Mouse (Mus musculus) urinary bladder, postnatal 14 days (tissue): ENCODE results near the gene Fbxo3.
"Not testable (repeated sequence)": the region's sequence is repeated elsewhere in the genome, so short reads cannot be mapped to it uniquely, and the experiment has no call there.

ENCODE experiments used
- DNase-seq: peaks from one replicate; pipeline ENCODE4 v3.0.0; 2021; ENCODE audit warnings: low spot score

Fbxo3 gene

GRCm38 (mm10) chr2:104027458-104028138 lies at the start of gene Fbxo3:
Fbxo3 (plus strand) TSS chr2:104027721.
- peak; percentile 87 for DNase-seq

GRCm38 (mm10) chr2:103982250-103982649 lies 45.3 kb upstream of the Fbxo3 start:
- DNase-seq = peak; percentile 79

- no peak for DNase-seq
Observed at GRCm38 (mm10) chr2:103983146-103983545, 44.4 kb upstream of the Fbxo3 start.

GRCm38 (mm10) chr2:103987595-103987994 lies 39.9 kb upstream of the Fbxo3 start:
- not testable (repeated sequence) for DNase-seq

GRCm38 (mm10) chr2:103989724-103990123 lies 37.8 kb upstream of the Fbxo3 start:
- no peak for DNase-seq

GRCm38 (mm10) chr2:103991303-103991702 lies 36.2 kb upstream of the Fbxo3 start:
- no peak for DNase-seq

- no peak for DNase-seq
Observed at GRCm38 (mm10) chr2:103992162-103992561, 35.4 kb upstream of the Fbxo3 start.

- no peak for DNase-seq
Observed at GRCm38 (mm10) chr2:103992618-103993332, 34.7 kb upstream of the Fbxo3 start.

- DNase-seq = no peak
Observed at GRCm38 (mm10) chr2:104001076-104001475, 26.4 kb upstream of the Fbxo3 start.

- DNase-seq = no peak
Observed at GRCm38 (mm10) chr2:104001861-104002260, 25.7 kb upstream of the Fbxo3 start.

- peak; percentile 42 for DNase-seq
Observed at GRCm38 (mm10) chr2:104002711-104003413, 24.7 kb upstream of the Fbxo3 start.

GRCm38 (mm10) chr2:104007793-104008519 lies 19.6 kb upstream of the Fbxo3 start:
- no peak for DNase-seq

- not testable (repeated sequence) for DNase-seq
Observed at GRCm38 (mm10) chr2:104008853-104009252, 18.7 kb upstream of the Fbxo3 start.

- no peak for DNase-seq
Observed at GRCm38 (mm10) chr2:104023096-104023495, 4.4 kb upstream of the Fbxo3 start.

GRCm38 (mm10) chr2:104024656-104025055 lies 2.9 kb upstream of the Fbxo3 start:
- DNase-seq = no peak

- DNase-seq = no peak
Observed at GRCm38 (mm10) chr2:104028139-104028723, 710 bp downstream of the Fbxo3 start, which contains the start of gene 4931422A03Rik. 4931422A03Rik (minus strand) TSS chr2:104028361.

GRCm38 (mm10) chr2:104029074-104029473 lies 1.6 kb downstream of the Fbxo3 start:
- no peak for DNase-seq

- no peak for DNase-seq
Observed at GRCm38 (mm10) chr2:104030381-104030780, 2.9 kb downstream of the Fbxo3 start.

- no peak for DNase-seq
Observed at GRCm38 (mm10) chr2:104032056-104032455, 4.5 kb downstream of the Fbxo3 start.

GRCm38 (mm10) chr2:104034832-104035472 lies 7.4 kb downstream of the Fbxo3 start:
- peak; percentile 52 for DNase-seq

GRCm38 (mm10) chr2:104035595-104035994 lies 8.1 kb downstream of the Fbxo3 start:
- DNase-seq = no peak
